Mouse (Mus musculus) hindbrain, embryonic 10.5 days (tissue): ENCODE results near the gene Rpl10a. TPM values are rescaled to one million over a fixed set of nuclear protein-coding genes. Genes with fewer than 3 reads are reported as not detected.
A peak's percentile ranks its signal among the peaks of the same experiment; 100 is the strongest.
"Not testable (repeated sequence)": the region's sequence is repeated elsewhere in the genome, so short reads cannot be mapped to it uniquely, and the experiment has no call there.

Experiments used
- DNase-seq: peaks from one replicate; pipeline ENCODE4 v3.0.0-alpha.2; 2017; ENCODE audit warnings: low spot score
- H3K27ac ChIP-seq: fragments of 300-500 bp; sonication (generic); 2 replicates; pipeline ENCODE4 v1.5.1; 2016; ENCODE audit warnings: mild to moderate bottlenecking, moderate library complexity
- H3K27me3 ChIP-seq: fragments of 300-500 bp; sonication (generic); 2 replicates; pipeline ENCODE4 v1.6.1; 2016; ENCODE audit warnings: mild to moderate bottlenecking; ENCODE audit not compliant: poor library complexity, insufficient read depth, severe bottlenecking
- H3K36me3 ChIP-seq: fragments of 300-500 bp; sonication (generic); 2 replicates; pipeline ENCODE4 v1.6.1; 2016; ENCODE audit warnings: mild to moderate bottlenecking, moderate library complexity
- H3K4me1 ChIP-seq: fragments of 300-500 bp; sonication (generic); replicated peaks from 2 replicates; pipeline ENCODE4 v1.6.1; 2016; ENCODE audit warnings: mild to moderate bottlenecking
- H3K4me3 ChIP-seq: fragments of 300-500 bp; sonication (generic); 2 replicates; pipeline ENCODE4 v1.5.1; 2016; ENCODE audit warnings: mild to moderate bottlenecking, moderate library complexity
- H3K9me3 ChIP-seq: fragments of 300-500 bp; sonication (generic); 2 replicates; pipeline ENCODE4 v1.6.1; 2016; ENCODE audit warnings: mild to moderate bottlenecking, moderate library complexity
- WGBS: fragments of 180-500 bp; shearing (Covaris S2); methylation state at CpG from one replicate; pipeline ENCODE4 v1.1.7; 2016; 5-methylcytosine and 5-hydroxymethylcytosine counted together
- polyA plus RNA-seq: library from polyadenylated mRNA; unstranded; fragments of >200 nt; fragmentation: Nextera tagmentation; extraction: Ambion mirVana; gene quantifications from 2 replicates; pipeline ENCODE4 v1.2.1, GENCODE M21; 2016

Gene Rpl10a
- polyA plus RNA-seq, 1 experiment from 2014 or later = 439 TPM

DNA sequence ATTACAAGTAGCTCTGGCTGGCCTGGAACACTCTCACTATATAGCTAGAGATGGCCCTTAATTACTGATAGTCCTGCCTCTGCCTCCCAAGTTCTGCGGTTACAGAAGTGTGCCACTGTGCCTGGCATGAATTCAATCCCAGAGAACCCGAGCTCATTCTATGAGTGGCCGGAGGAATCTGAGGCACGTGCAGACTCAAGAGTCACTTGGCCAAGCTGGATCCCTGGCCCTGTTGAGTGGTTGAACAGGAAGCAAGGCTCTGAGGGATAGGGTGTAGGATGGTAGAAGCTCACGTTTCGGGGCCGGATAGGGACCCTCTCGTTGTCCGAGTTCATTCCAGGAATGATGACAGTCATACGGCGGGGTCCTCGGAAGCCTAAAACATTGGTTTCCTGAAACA, 27.6 kb downstream of the Rpl10a start:
- Histone ChIP-seq H3K27ac (no peak overlapping the region), H3K36me3 (no peaks in the 10 kb centered on the region), H3K9me3 (no peaks in the 10 kb centered on the region), H3K4me3 (no peak overlapping the region), H3K4me1 (peaks cover 26% of the 10 kb centered on the region), H3K27me3 (peaks cover 78% of the 10 kb centered on the region)
- DNase-seq = no peak
- WGBS = 89% methylated on average over 12 of the region's 12 CpGs

DNA sequence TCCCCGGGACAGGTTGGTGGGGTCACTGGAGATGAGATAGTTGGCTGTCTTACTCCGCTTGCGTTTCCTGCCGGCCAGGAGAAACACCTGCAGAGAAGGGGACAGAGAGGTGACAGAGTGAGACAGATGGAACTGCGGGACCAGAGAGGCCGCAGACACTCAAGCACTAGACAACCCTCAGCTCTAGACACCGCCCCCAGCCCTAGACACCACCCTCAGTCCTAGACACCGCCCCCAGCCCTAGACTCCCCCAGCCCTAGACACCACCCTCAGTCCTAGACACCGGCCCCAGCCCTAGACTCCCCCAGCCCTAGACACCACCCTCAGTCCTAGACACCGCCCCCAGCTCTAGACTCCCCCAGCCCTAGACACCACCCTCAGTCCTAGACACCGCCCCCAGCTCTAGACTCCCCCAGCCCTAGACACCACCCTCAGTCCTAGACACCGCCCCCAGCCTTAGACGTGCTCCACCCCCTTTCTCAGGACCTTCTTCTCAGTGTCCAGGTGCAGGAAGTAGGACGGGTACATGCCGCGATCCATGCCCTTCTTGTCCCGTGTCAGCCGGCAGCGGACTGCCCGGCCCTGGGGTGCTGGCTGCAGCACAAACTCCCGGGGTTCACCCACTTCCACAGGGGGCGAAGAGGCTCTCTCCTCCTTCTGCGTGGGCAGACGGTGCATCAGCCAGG, 30.4 kb downstream of the Rpl10a start:
- not testable (repeated sequence) for DNase-seq, H3K4me3 ChIP-seq
- 13% methylated on average over 24 of the region's 24 CpGs for WGBS

DNA sequence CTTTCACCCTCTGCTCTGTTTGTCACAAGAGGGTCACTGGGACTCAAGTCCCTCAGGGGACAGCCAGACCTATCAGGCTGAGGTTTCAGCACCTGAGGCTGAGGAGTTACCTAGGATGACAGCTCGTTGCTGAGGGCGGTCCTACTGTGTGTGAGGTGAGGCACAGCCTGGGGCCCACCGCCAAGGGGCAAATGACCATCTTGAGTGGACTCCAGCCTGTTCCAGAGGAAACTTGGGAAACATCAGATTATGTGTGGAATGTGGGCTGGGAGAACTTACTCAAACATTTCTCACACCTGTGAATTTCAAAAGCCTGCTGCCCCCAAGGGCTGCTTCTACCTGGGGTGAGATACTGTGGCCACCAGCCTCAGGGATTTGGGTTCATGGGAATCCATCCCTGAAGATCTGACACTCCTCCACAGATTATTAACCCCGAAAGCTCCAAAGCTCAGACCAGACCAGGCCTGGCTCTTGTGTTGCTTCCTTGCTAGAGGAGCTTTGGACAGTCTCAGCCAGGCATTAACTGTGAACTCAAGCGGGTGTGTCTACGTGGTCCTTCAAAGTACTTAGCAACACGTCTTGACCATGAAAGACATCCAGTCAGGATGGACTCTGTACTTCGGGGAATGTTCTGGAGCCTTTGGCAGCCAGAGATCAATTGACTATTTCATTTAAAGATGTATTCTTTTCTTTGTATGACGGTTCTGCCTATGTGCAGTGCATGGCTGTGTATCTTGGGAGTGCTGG, 32.4 kb downstream of the Rpl10a start:
- Histone ChIP-seq H3K4me1 (peaks cover 40% of the 10 kb centered on the region), H3K9me3 (no peaks in the 10 kb centered on the region), H3K36me3 (no peaks in the 10 kb centered on the region), H3K4me3 (no peak overlapping the region), H3K27me3 (peaks cover 94% of the 10 kb centered on the region), H3K27ac (no peak overlapping the region)
- 85% methylated on average over 9 of the region's 9 CpGs for WGBS
- no peak for DNase-seq

More for the DNA sequence above, 30.4 kb downstream of the Rpl10a start:
- H3K9me3 ChIP-seq, H3K36me3 ChIP-seq: not testable (repeated sequence)
- H3K4me1 ChIP-seq = peaks cover 24% of the 10 kb centered on the region
- peak overlapping the region; percentile 40; the same call in 1 of the 2 replicates for H3K27ac ChIP-seq
- H3K27me3 ChIP-seq = peaks cover 80% of the 10 kb centered on the region

DNA sequence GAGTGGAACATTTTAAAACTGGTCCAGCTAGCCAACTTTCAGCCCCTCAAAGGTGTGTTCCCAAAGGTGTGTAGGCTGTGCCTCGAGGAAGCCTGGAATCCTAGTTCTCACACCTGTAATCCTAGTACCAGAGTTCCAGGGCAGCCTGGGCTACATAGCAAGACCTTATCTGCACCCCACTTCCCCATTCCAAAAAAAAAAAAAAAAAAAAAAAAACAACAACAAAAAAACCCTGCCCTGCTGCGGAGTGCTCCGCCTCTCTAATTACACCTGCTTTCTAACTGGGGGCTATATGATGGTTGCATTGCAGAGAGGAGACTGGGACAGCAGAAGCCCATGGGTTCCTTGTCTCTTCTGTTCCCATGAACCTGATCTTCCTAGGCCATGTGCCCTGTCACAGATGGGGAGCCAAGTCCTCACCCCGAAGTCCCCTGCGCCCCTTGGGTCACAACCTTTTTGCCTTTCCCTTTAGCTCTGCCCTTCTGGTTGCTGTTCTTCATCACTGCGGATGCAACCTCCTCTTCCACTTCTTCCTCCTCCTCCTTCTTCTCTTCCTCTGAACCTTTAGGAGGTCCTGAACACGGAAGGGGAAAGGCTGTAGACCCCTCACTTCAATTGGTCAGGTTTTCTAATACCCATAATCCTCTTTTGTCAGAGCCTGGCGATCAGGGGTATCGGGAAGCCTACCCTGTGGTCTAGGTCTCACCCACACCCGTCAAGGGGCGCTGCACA, 33.8 kb downstream of the Rpl10a start:
- 33% methylated on average over 11 of the region's 11 CpGs for WGBS
- Histone ChIP-seq H3K9me3 (no peaks in the 10 kb centered on the region), H3K4me1 (peaks cover 40% of the 10 kb centered on the region), H3K27me3 (peaks cover 94% of the 10 kb centered on the region), H3K4me3 (peak overlapping the region; percentile 56), H3K27ac (peak overlapping the region; percentile 79; the same call in 1 of the 2 replicates), H3K36me3 (no peaks in the 10 kb centered on the region)
- DNase-seq = no peak

DNA sequence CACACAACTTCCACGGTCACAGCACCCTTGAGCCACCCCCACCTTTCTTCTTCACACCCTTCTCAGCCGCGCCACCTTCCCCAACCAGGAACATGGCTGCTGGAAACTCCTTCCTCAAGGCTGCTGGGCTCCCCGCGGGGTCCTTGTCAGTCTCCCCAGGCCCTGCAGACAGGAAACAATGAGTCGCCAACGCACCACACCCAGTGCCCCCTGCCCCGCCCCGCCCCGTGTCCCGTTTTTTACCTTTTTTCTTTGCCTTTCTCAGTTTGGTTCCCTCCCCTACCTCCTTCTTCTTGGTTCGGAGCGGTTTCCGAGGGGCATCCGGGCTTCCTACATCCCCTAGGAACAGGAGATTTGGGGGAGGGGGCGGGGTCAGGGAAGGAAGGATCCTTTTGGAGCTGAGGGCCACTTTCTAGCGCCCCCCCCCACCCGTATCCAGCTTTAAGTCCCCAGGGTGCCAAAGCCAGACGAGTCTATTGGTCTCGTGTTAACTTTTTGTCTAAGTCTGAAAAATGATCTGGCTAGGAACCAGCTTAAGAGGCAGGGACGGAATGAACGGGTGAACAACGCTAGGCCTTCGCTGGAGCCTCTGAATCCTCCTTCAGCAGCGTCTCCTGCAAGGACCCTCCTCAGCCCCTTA, 34.5 kb downstream of the Rpl10a start:
- under 1% methylated on average over 25 of the region's 25 CpGs for WGBS
- Histone ChIP-seq H3K4me3 (peak overlapping the region; percentile 56), H3K9me3 (no peaks in the 10 kb centered on the region)

DNA sequence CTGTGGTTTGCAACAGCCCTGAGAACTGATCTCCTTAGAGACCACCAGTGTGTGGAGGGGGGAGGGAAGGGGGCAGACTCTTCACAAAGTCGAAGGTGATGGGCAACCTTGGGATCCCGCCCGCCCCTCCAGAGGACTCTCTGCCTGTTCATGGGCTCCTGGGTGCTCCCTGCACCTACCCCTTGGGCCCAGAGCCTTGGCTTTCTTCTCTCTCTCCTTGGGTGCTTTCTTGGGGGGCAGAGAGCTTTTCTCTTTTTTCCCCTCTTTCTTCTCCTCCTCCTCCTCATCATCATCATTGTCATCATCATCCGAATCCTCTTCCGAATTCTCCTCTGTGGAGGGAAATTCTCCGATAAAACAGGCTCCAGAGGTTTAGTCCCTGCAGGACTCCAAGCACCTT, 35.2 kb downstream of the Rpl10a start:
- Histone ChIP-seq H3K36me3 (no peaks in the 10 kb centered on the region), H3K27ac (no peak overlapping the region), H3K27me3 (peaks cover 86% of the 10 kb centered on the region), H3K4me3 (peak overlapping the region; percentile 56), H3K4me1 (peaks cover 36% of the 10 kb centered on the region), H3K9me3 (no peaks in the 10 kb centered on the region)
- no peak for DNase-seq
- 6% methylated on average over 6 of the region's 6 CpGs for WGBS

More for the DNA sequence above, 34.5 kb downstream of the Rpl10a start:
- Histone ChIP-seq H3K27ac (peak overlapping the region; percentile 79), H3K27me3 (peaks cover 93% of the 10 kb centered on the region), H3K36me3 (no peaks in the 10 kb centered on the region), H3K4me1 (peaks cover 40% of the 10 kb centered on the region)
- DNase-seq = peak; percentile 52

DNA sequence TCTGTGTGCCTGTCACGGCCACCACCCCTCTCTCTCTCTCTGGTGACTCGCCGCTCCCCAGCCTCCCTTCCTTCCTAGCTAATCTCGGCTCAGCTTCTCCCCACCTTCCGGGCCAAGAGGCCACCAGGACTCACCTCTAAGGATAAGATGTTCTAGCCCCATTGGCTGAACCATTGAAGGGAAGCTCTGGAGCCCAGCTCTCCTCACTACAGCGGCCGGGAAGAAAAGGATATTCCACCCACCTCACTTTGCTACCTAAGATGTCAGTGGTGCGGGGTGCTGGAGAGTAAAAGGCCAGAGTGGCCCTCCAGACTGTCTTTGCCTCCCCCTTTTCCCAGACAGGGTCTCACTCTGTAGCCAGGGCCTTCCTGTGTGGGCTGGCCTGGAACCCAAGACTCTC, 36.9 kb downstream of the Rpl10a start, which contains the start of gene Tulp1:
Tulp1 (minus strand) TSS at position 101 of the 400 bp plus-strand sequence.
- no peak for DNase-seq
- Histone ChIP-seq H3K27me3 (peaks cover 72% of the 10 kb centered on the region), H3K36me3 (no peaks in the 10 kb centered on the region), H3K4me1 (peaks cover 34% of the 10 kb centered on the region), H3K9me3 (no peaks in the 10 kb centered on the region), H3K4me3 (peak within 1 kb of the TSS; percentile 56), H3K27ac (no peak within 1 kb of the TSS; the same call in 1 of the 2 replicates)
- 19% methylated on average over 8 of the region's 8 CpGs for WGBS

- Histone ChIP-seq H3K27ac (no peak overlapping the region), H3K27me3 (peaks cover 42% of the 10 kb centered on the region), H3K9me3 (no peaks in the 10 kb centered on the region), H3K4me1 (peaks cover 26% of the 10 kb centered on the region), H3K4me3 (no peak overlapping the region), H3K36me3 (no peaks in the 10 kb centered on the region)
- DNase-seq = peak; percentile 86
- WGBS = 4% methylated on average over 13 of the region's 13 CpGs
These were observed 40.2 kb downstream of the Rpl10a start for GRCm38 (mm10) chr17:28368449-28368848.

DNA sequence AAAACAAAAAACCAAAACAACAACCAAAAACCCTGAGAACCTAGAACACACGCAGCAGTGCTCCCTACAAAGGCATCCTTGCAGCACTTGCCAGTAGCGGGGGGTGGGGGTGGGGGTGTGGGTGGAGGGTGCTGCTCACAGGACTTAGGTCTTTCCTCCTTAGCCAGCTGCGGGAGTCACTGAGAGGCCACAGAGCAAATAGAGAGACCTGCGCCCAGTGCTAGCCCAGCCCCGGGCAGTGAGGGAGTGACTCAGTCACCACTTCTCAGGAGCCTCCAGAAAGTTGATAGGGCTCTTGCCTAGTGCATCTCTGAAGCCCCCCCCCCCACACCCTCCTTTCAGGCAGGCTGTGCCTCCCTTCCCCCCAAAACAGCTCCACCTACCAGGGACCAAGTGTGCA, 40.8 kb downstream of the Rpl10a start:
- 80% methylated on average over 5 of the region's 5 CpGs for WGBS
- Histone ChIP-seq H3K27me3 (peaks cover 42% of the 10 kb centered on the region), H3K36me3 (no peaks in the 10 kb centered on the region), H3K4me3 (no peak overlapping the region), H3K4me1 (peaks cover 20% of the 10 kb centered on the region), H3K27ac (no peak overlapping the region), H3K9me3 (no peaks in the 10 kb centered on the region)
- no peak for DNase-seq

- no peaks in the 10 kb centered on the region for H3K36me3 ChIP-seq
- DNase-seq = no peak
- H3K27me3 ChIP-seq = peaks cover 42% of the 10 kb centered on the region
- H3K9me3 ChIP-seq = no peaks in the 10 kb centered on the region
- WGBS = 76% methylated on average over 2 of the region's 2 CpGs
- no peak overlapping the region for H3K4me3 ChIP-seq
- H3K4me1 ChIP-seq = peaks cover 16% of the 10 kb centered on the region
- H3K27ac ChIP-seq = no peak overlapping the region
These were observed 43.0 kb downstream of the Rpl10a start for GRCm38 (mm10) chr17:28371286-28371685.

- Histone ChIP-seq H3K4me3 (no peak overlapping the region), H3K27ac (no peak overlapping the region), H3K36me3 (no peaks in the 10 kb centered on the region), H3K4me1 (peaks cover 16% of the 10 kb centered on the region), H3K27me3 (peaks cover 46% of the 10 kb centered on the region), H3K9me3 (no peaks in the 10 kb centered on the region)
- DNase-seq = no peak
- WGBS = 74% methylated on average over 1 of the region's 1 CpGs
These were observed 43.7 kb downstream of the Rpl10a start for GRCm38 (mm10) chr17:28371941-28372340.

GRCm38 (mm10) chr17:28373821-28374220, 45.5 kb downstream of the Rpl10a start:
- H3K4me1 ChIP-seq = peaks cover 16% of the 10 kb centered on the region
- H3K4me3 ChIP-seq = no peak overlapping the region
- WGBS = 13% methylated on average over 10 of the region's 10 CpGs
- H3K9me3 ChIP-seq = no peaks in the 10 kb centered on the region
- H3K27me3 ChIP-seq = peaks cover 48% of the 10 kb centered on the region
- DNase-seq = peak; percentile 53
- H3K27ac ChIP-seq = no peak overlapping the region
- no peaks in the 10 kb centered on the region for H3K36me3 ChIP-seq
